Mouse (Mus musculus) lung, adult 2 months (tissue): Measurements from ENCODE around the gene Scaf8. TPM values are rescaled to one million over a fixed set of nuclear protein-coding genes. Genes with fewer than 3 reads are reported as not detected.

Experiments
- DNase-seq: peaks from one replicate; pipeline ENCODE4 v3.0.0; 2022
- H3K4me1 ChIP-seq: fragments of 200-500 bp; 2 replicates; pipeline ENCODE4 v1.6.1; 2011; ENCODE audit warnings: low read length; ENCODE audit not compliant: control insufficient read depth, insufficient read depth
- H3K4me3 ChIP-seq: fragments of 200-500 bp; replicated peaks from 2 replicates; pipeline ENCODE3; 2011; ENCODE audit warnings: low read depth, mild to moderate bottlenecking, control low read depth, low read length; ENCODE audit errors: extremely low read depth
- CTCF ChIP-seq: fragments of 200-500 bp; IDR thresholded peaks from 2 replicates; pipeline ENCODE4 v1.5.1; 2011; ENCODE audit warnings: mild to moderate bottlenecking, low read length, control low read depth; ENCODE audit not compliant: insufficient read depth
- POLR2A ChIP-seq: fragments of 200-500 bp; IDR thresholded peaks from 2 replicates; pipeline ENCODE4 v1.6.1; 2011; ENCODE audit warnings: low read depth, mild to moderate bottlenecking, control low read depth, low read length, borderline replicate concordance; ENCODE audit errors: extremely low read depth
- WGBS: fragments of 180-500 bp; shearing (Covaris S2); methylation state at CpG from one replicate; pipeline ENCODE4 v1.1.7; 2018; 5-methylcytosine and 5-hydroxymethylcytosine counted together
- polyA plus RNA-seq: library from polyadenylated mRNA; depleted of rRNA; stranded (reverse); fragments of >200 nt; gene quantifications from 2 replicates; pipeline ENCODE4 v1.2.3, GENCODE M21; 2012; rRNA removed

The Scaf8 gene
- polyA plus RNA-seq, 1 experiment = 24.6 TPM

DNA sequence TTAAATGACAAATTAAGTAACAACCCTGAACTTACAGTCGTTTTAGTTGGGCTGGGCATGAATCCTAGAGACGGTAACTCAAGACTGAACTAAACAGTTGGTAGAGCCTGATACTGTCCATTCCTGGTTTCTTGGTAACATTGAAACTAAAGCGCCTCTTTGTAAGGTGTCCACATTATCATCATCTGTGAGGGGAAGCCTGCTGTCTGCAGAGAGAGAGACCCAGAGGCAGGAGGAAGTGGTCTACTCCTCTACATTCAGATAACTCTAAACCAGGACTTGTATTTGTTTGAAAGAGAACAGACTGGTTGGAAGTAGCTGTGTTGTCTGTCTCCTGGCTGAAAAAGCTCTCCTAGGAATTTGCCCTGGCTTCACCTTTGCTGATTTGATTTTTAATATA lies 108.9 kb downstream of the Scaf8 start:
- Histone ChIP-seq H3K4me1 (peaks cover 5% of the 10 kb centered on the region; the same call in 1 of the 2 replicates), H3K4me3 (no peak overlapping the region)
- 64% methylated on average over 3 of the region's 3 CpGs for WGBS
- no peak for DNase-seq
- TF ChIP-seq CTCF (no peak), POLR2A (no peak)

DNA sequence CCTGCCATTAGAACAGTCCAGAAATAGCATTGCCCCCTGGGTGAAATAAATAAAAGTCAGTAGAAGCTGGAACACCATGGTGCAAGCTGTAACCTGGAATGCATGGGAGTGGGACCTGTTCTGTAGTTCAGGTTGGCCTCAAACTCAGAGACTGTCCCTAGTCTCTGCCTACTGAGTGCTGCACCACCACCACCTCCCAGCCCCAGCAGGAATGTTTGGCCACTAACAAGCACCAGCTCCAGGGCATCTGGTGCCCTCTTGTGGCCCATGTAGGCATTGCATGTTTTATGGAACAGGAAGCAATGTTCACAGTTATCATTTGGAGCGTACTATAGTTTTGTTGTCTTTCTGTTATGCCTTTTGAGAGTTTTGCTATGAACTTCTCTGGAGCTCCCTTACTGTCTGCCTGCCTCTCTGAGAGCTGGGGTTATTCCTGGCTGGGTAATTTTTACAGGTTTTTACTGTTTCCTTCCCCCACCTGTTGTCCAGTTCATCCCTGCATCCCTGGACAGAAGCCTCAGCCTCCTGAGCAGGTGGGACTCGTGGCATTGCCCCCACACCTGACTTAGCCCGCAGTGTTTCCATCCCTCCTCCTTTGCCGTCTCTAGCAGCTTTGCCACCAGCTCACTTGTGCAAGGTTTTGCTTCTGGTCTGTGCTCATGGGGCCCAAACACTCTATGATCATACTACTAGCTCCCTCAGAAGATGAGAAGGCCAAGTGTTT lies 109.8 kb downstream of the Scaf8 start:
- Histone ChIP-seq H3K4me3 (no peak overlapping the region), H3K4me1 (no peaks in the 10 kb centered on the region; the same call in 1 of the 2 replicates)
- DNase-seq = peak; percentile 88
- WGBS = 44% methylated on average over 4 of the region's 4 CpGs
- TF ChIP-seq POLR2A = no peak
- peak; percentile 97 for TF ChIP-seq CTCF

DNA sequence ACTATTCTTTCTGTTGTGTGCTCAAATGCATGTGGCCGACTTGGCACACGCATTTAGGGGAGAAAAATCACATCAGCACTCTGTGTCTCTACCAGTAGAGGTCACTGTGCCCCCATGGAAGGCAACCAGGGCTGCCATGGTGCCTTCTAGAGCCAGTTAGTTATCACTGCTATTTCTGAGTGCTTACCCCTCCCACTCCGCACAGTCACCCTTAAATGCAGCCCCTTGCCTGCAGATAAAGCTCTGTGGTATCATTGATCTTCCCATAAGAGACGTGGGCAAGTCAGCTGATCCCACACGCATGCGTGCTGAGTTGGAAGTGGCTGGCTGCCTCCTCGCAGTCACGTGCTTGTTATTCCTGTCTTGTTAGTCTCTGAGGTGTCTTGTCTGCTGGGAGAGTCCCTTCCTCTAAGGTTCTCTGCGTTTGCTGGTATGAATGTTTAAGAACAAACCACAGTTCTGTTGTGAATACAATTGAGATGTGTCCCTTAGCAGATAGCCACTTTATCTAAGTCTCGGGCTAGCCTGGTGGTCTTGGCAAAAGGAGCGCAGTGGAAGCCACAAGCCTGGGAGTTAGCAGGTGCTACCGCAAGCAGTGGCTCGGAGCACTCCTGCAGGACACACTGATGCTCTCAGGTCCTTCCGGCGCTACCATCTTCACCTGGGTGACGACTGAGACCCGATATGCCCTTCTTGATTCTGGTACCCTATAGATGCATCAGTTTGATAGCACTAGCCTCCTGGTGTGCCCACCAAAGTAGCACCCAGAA lies 115.6 kb downstream of the Scaf8 start:
- Histone ChIP-seq H3K4me3 (no peak overlapping the region), H3K4me1 (no peaks in the 10 kb centered on the region)
- TF ChIP-seq POLR2A (no peak), CTCF (peak; percentile 81)
- 75% methylated on average over 17 of the region's 17 CpGs for WGBS
- peak; percentile 32 for DNase-seq

- TF ChIP-seq CTCF (no peak), POLR2A (no peak)
- Histone ChIP-seq H3K4me1 (no peaks in the 10 kb centered on the region), H3K4me3 (no peak overlapping the region)
- no peak for DNase-seq
- WGBS = 76% methylated on average over 5 of the region's 5 CpGs
These were observed 117.9 kb downstream of the Scaf8 start for GRCm38 (mm10) chr17:3232626-3233025.

- Histone ChIP-seq H3K4me1 (peaks cover 4% of the 10 kb centered on the region), H3K4me3 (no peak overlapping the region)
- no peak for DNase-seq
- TF ChIP-seq CTCF (no peak), POLR2A (no peak)
- WGBS = 83% methylated on average over 3 of the region's 3 CpGs
These were observed 128.9 kb downstream of the Scaf8 start for GRCm38 (mm10) chr17:3243672-3244071.

GRCm38 (mm10) chr17:3244881-3245739 lies 130.3 kb downstream of the Scaf8 start:
- TF ChIP-seq POLR2A (no peak), CTCF (no peak)
- DNase-seq = no peak
- 81% methylated on average over 8 of the region's 8 CpGs for WGBS
- Histone ChIP-seq H3K4me1 (peaks cover 2% of the 10 kb centered on the region), H3K4me3 (no peak overlapping the region)

GRCm38 (mm10) chr17:3246665-3247370 lies 132.0 kb downstream of the Scaf8 start:
- no peak for DNase-seq
- no peak overlapping the region for H3K4me3 ChIP-seq
- no peaks in the 10 kb centered on the region for H3K4me1 ChIP-seq
- WGBS = 38% methylated on average over 7 of the region's 7 CpGs
- TF ChIP-seq CTCF (no peak), POLR2A (no peak)

Other genes with a start within 250 kb of the Scaf8 start
- 0.80 and 1.3 TPM in 2 replicates for gene Tiam2, start 211.6 kb downstream of the Scaf8 start, polyA plus RNA-seq